Mouse (Mus musculus): ENCODE data around the gene Nemf. TPM values are rescaled to one million over a fixed set of nuclear protein-coding genes. Genes with fewer than 3 reads are reported as not detected.

Nemf gene
- total RNA-seq, 2 experiments from 2014 or later = 70.0 to 168 TPM

DNA sequence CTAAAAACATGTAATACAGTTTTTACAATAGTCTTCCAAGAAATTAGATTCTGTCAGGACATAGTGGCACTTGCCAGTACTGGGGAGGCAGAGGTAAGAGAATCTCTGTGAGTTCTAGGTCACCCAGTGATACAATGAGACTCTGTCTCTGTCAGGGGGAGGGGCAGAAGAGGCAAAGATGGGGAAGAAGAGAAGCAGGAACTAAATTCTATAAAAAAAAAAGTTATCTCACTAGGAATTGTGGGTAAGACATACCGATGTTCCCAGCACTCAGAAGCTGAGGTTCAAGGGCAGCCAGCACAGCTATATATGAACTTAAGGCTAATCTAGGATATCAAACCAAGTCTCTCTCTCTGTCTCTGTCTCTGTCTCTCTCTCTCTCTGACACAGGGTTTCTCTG lies 24.8 kb downstream of the Nemf start:
- no peak for ATAC-seq (replicated peaks; ENCODE audit: low FRiP score, low TSS enrichment, poor library complexity, severe bottlenecking)

DNA sequence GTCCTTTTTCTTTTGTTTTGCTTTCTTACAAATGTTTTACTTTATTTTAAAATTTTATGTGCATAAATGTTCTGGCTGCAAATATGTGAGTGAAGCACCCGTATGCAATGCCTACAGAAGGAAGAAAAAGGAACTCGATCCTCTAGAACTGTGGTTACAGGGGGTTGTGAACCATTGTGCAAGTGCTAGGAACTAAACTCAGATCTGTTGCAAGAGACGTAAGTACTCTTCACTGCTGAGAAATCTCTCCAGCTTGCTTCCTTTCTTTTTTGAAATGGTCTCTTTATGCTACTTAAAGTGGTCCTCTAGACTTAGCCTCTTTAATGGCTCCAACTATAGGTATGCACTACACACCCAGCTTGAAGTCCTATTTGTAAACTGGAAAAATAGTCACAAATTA lies 25.8 kb downstream of the Nemf start:
- ATAC-seq (replicated peaks; ENCODE audit: low FRiP score, low TSS enrichment, poor library complexity, severe bottlenecking) = no peak

DNA sequence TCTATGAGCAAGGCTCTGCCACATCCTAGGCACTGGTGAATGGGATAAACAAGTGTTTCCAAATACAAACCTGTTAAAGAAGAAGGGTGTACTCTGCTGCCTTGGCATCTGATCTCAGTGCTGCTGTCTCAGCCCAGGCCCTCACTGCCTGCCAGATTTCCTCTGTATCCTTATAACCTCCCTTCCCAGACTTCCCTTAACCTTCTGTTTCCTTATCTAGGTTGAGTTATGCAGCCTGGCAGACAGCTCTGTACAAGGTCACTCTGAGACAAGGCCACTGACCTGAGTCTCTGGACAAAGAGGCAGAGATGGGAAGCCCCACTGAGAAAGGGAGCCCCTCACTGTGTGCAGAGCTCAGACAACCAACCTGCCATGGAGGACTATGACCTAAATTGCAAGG lies 38.5 kb downstream of the Nemf start:
- ATAC-seq (replicated peaks; ENCODE audit: low FRiP score, low TSS enrichment, poor library complexity, severe bottlenecking) = no peak

DNA sequence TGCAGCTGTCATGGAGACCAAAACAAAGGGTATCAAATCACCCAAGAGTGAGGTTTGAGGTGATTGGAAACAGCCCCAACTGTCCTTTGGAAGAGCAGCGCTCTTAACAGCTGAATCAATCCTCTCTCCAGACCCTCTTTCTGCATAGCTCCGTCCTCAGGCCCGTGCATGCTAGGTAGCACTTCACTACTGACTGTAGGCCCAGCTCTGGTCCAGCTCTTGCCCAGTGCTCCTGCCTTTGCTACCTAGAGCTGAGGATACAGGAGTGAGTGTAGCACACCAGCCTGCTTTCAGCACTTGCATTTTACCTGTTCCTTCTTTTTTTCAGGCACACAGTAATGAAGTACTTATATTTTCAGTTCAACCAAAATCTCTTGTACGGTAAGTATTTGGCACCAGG lies 47.3 kb downstream of the Nemf start:
- no peak for ATAC-seq (replicated peaks; ENCODE audit: low FRiP score, low TSS enrichment, poor library complexity, severe bottlenecking)

DNA sequence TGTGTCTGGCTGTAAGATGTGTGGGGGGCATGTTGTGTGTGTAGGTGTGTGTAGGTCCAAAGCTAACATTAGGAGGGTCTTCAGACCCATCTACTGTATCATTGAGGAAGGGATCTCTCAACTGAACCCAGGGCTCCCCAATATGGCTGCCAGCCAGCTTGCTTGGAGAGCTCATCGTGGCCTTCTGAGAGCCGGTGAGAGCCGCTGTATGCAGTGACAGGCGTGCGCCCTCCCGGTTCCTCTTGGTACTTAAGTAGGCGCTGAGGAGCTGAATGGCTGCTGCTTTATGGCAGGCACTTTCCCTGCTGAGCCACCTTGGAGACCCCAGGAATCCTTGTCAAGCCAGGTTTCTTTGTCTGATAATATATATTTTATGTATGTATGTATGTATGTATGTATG lies 50.6 kb downstream of the Nemf start:
- no peak for ATAC-seq (replicated peaks; ENCODE audit: low FRiP score, low TSS enrichment, poor library complexity, severe bottlenecking)

DNA sequence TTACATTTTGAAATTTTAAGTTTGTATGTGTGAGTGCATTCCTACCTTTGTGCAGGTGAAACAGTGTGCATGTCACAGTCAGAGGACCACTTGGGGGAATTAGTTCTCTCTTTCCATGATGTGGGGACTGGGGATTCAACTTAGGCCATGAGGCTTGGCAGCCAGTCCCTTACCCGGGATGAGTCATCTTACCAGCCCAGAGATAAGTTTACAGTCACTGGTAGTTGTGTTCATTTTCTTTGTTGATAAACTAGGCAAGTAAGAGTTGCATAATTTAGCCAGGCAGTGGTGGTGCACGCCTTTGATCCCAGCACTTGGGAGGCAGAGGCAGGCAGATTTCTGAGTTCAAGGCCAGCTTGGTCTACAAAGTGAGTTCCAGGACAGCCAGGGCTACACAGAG lies 52.9 kb downstream of the Nemf start:
- ATAC-seq (replicated peaks; ENCODE audit: low FRiP score, low TSS enrichment, poor library complexity, severe bottlenecking) = no peak

DNA sequence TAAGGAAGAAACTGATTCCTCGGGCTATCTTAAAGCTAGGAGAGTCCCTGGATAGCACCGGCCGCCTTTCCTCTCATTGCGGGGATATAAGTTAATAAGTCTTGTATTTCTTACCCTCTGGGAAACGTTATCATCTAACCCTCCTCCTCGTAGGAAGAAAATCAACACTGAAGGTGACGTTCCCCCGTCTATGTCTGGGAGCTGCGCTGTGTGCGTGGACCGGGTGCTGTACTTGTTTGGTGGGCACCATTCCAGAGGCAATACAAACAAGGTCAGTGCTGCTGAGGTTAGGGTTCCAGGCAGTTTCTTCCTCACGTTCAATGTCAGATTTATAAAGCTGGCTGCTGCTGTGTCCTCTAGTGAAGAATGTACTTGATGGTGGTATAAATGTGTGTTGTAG lies 54.8 kb downstream of the Nemf start:
- no peak for ATAC-seq (replicated peaks; ENCODE audit: low FRiP score, low TSS enrichment, poor library complexity, severe bottlenecking)

DNA sequence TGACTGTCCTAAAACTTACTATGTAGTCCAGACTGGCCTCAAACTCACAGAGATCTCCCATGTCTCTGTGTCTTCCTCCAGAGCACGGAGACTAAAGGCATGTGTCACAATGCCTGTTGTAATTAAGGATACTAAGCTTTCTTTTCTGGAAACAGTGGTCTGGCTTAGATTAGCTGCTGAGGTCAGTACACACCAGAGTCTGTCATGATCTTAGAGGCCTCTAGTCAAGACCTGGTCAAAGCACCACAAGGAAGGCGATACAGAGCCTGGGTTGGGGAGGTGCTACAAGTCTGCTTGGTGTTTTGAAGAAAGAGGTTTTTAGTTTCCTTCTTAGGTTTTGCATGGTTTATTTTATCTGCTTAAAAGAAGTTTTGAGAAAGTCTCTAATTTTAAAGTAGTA lies 56.6 kb downstream of the Nemf start:
- no peak for ATAC-seq (replicated peaks; ENCODE audit: low FRiP score, low TSS enrichment, poor library complexity, severe bottlenecking)

DNA sequence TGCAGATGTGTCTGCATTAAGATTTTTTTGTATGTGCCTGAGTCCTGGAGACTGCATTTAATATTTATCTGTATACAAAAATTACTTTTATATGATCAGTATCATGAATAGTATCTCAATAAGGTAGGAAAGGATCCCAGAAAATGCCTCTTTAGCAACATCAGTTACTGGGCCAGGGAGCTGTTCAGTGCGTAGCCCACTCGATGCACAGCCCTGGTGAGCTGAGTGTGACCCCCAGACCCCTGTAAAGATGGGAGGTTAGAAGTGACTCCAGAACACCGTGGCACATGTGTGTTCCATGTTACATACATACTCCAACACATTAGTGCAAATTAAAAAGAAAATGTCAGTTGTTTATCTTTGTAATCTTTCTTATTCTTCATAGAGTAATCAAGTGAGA lies 57.1 kb downstream of the Nemf start:
- ATAC-seq (replicated peaks; ENCODE audit: low FRiP score, low TSS enrichment, poor library complexity, severe bottlenecking) = no peak

DNA sequence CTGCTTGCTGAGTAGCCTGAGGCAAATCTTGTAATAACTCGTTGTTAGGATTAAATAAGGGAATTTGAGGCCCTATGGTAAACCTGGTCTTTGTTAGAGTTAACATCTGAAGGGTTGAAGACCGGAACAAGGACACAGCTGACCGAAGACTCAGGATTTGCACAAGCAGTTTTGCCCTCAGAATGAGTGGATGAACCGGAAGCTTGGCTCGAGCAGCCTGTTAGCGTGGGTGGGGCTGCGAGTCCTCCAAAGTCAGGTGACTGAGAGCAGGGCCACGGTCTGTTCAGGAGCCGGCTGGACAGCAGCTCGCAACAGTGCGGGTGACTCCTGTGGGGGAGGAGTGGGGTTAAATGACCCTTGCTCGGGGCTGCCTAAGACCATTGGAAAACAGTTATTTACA lies 57.7 kb downstream of the Nemf start:
- no peak for ATAC-seq (replicated peaks; ENCODE audit: low FRiP score, low TSS enrichment, poor library complexity, severe bottlenecking)

DNA sequence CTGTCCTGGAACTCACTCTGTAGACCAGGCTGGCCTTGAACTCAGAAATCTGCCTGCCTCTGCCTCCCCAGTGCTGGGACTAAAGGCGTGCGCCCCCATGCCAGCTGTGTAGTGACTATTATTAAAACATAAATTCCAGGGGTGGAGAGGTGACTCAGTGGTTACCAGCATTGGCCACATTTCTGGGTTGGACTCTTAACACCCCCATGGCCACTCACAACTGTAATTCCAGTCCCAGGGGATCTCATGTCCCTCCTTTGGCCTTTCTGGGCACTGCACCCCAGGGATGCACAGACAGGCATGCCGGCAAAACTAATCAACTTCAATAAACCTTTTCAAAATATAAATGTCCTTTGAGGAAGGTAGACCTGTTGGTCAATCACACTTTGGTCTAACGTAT lies 58.7 kb downstream of the Nemf start:
- no peak for ATAC-seq (replicated peaks; ENCODE audit: low FRiP score, low TSS enrichment, poor library complexity, severe bottlenecking)

DNA sequence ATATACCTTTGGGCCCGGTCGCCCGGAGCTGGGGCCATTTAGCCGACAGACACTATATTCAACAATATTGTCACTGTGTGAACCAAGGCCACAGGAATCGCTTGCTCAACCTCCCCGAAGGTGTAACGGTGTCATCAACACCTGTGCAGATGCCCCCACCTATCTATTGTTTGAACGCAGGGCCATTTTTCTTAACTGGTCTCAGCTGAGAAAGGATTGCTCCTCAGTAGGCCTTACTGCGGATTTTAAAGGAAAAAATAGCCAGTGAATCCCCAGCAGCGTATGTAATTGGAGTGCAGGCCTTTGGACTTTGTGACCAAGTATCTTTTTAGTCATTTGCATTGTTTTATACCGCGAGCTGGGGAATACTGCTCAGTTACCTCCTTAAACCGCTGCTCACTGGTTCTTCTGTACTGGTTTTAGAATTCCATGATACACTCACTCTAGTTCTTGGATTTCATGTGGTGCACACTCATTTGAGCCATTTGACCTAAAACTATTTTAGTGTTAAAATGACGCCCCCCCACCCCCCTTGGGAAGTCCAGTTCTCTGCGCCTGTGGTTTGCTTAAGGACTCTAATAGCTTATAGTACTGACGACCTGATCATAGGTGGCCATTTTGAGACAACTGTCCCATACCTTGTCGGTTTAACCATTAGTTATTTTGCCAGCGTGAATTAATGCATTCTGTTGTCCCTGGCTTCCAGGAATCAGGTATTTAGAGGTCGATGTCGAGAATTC lies 59.4 kb downstream of the Nemf start:
- ATAC-seq (replicated peaks; ENCODE audit: low FRiP score, low TSS enrichment, poor library complexity, severe bottlenecking) = no peak

DNA sequence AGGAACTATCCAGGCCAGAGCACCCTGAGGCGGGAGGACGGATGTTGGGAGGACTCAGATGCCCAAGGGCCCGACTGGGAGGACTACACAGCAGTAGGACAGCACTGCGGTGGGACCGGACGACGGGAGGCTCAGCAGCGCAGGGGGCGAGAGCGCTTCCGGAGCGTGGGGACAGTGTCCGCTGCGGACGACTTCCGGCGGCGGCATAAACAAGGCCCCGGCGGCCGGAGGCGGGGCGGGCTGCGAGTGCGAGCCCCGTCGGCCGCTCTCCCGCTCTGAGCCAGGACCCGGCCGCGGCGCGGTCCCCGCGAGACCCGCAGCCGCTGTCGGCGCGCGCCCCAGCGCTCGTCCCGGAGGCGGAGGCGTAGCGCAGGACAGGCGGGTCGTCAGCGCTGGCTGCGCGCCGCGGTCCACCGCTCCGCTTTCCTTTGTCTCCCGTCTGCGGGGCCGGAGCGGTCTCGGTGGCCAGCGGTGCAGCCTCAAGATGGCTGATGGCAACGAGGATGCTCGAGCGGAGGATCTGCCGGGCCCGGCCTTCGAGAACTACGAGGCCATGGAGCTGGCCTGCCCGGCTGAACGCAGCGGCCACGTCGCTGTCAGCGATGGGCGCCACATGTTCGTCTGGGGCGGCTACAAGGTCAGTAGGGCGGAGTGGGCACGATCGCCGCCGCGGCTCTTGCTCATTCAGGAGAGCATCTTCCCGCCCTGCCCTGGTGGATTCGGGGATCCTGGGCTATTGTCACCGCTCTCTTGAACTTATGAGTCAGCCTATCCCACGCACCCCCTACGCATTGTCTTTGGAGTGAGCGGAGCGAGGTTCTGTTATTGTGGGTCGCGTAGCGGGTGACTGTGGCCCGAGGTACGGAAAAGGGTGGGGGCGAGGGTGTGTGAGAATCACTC lies 60.2 kb downstream of the Nemf start, which contains the start of gene Klhdc2:
TSS of gene Klhdc2 (plus strand) at position 171 of the 900 bp plus-strand sequence.
- peak; percentile 44 for ATAC-seq (replicated peaks; ENCODE audit: low FRiP score, low TSS enrichment, poor library complexity, severe bottlenecking)

DNA sequence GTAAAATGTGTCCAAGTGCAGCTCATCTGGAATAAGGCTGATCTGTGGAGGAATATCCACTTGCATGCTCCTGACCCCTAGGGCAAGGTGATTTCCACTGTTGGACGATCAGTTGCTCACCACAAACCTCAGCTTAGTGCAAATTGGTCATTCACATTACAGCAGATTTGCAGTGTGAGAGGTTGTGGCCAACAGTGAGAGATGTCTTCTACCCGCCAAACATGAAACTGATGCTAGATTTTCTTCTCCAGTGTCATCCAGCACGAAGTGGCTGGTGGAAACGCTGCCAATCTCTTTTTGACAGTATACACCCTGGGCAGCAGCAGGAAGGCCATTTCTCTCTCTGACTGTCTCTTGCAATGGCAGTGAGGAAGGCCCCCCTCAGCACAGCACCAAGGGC lies 61.3 kb downstream of the Nemf start:
- no peak for ATAC-seq (replicated peaks; ENCODE audit: low FRiP score, low TSS enrichment, poor library complexity, severe bottlenecking)

DNA sequence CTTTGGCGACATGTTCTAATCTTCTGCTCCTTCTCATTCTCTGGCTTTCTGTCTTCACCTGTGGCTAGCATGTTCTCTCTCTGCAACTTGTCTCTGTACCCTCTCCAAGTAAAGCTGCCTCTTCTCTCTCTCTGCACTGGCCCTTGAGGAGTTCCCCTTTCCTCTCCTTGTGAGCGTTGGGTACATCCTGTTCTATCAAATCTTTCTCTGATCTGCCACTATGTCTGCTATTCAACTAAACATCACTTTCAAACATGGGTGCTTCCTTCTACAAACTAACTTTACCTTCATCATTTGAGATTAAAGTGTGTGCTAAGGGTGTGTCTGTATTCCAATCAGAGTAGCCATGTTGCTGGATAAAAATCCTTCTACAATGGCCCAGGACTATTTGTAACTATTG lies 62.0 kb downstream of the Nemf start:
- ATAC-seq (replicated peaks; ENCODE audit: low FRiP score, low TSS enrichment, poor library complexity, severe bottlenecking) = no peak

DNA sequence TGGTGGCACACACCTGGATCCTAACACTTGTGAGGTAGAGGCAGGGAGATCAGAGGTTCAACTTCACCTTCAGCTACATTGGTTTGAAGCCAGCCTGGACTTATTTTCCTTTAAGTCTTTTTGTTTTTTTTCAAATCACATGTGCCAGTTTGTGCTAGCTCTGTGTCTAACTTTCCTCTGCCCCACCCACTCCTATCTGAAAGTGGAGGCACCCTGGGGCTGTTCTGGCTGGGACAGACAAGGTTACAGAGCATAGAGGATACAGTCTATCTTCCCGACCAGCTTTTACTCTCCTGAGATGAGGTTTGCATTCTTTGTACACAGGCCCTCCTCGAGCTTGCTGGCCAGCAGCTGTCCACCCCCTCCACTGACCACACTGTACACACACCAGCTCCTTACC lies 63.1 kb downstream of the Nemf start:
- ATAC-seq (replicated peaks; ENCODE audit: low FRiP score, low TSS enrichment, poor library complexity, severe bottlenecking) = peak; percentile 93

DNA sequence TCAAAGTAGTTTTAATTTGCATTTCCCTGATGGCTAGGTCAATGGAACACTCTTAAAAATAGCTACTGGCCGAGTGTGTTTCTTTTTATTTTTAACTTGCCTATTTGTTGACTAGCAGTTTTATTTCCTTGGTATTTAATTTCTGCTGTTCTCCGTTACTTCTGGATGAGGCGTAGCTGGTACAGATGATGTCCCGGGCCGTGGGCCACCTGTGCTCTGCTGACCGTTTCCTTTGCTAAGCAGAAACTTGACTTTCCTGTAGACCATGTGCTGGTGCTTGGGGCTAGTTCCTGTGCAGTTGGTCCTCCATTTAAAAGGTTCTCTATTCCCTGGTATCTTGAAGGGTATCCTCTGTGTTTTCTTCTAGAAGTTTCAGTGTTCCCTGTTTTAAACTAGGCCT lies 64.6 kb downstream of the Nemf start:
- ATAC-seq (replicated peaks; ENCODE audit: low FRiP score, low TSS enrichment, poor library complexity, severe bottlenecking) = no peak

DNA sequence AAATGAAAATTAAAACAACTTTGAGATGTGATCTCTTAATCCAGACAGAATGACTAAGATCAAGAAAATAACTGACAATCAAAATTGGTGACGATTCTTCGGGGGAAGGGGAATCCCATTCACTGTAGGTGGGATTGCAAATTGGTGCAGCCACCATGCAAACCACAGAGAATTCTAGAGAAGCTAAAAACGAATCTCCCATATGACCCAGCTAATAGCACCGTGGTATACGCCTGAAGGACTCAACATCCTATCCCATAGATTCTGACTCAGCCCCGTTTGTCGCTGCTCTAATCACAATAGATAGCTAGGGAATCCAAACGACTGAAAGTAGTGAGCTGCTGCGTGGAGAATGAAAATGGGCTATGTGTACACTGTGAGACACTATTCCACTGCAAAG lies 68.3 kb downstream of the Nemf start:
- ATAC-seq (replicated peaks; ENCODE audit: low FRiP score, low TSS enrichment, poor library complexity, severe bottlenecking) = no peak

DNA sequence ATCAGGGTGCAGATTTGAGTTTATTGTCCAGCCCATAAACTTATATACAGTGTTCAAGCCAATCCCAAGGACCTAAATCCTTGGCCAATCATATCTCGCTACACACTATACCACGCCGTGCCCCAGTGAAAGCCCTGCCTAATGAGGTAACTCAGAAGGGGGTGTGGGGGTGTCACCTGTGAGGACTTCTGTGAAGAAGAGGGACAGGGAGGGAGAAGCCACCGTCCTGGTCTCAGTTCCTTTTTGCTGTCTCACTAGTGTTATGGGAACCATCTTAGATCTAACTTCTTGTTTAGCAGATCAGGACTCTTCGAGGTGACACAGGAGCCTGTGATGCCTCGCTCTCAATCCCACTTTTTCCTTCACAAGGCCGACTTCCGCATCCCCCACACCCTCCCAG lies 69.4 kb downstream of the Nemf start:
- no peak for ATAC-seq (replicated peaks; ENCODE audit: low FRiP score, low TSS enrichment, poor library complexity, severe bottlenecking)

DNA sequence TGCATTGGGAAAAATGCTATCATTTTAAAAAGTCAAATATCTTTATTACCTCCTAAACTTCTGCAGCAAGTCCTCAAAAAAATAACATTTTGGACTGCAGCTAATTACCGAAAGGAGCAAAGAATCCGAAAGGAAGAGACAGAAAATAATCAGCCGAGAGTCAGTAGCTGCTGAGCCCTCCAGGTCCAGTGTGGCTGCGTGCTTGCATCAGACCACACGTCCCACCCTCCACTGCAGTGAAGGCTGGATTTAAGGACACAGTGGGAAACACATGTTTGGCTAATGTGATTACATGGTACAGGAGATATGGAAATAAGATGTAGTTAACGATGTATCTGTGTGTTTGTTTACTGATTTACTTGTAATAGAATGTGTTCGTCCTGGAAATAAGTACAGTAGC lies 73.8 kb downstream of the Nemf start:
- ATAC-seq (replicated peaks; ENCODE audit: low FRiP score, low TSS enrichment, poor library complexity, severe bottlenecking) = no peak

DNA sequence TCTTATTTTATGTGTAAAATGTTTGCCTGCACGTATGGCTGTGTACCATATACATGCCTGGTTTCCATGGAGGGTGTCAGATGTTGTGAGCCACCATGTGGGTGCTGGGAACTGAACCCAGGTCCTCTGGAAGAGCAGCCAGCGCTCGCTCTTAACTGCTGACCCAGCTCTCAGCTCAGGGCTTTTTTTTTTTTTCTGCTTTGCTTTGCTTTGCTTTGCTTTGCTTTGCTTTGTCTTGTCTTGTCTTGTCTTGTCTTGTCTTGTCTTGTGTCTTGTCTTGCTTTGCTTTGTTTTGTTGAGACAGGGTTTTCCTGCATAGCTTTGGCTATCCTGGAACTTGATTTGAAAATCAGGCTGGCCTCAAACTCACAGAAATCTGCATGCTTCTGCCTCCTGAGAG lies 76.0 kb downstream of the Nemf start:
- ATAC-seq (replicated peaks; ENCODE audit: low FRiP score, low TSS enrichment, poor library complexity, severe bottlenecking) = no peak

Data from megakaryocyte-erythroid progenitor cell, adult 5-6 weeks (primary cell).